In genomic region chr5:120456841-120457554, GRCm38 (mm10) we compare ENCODE assay signal across 15 mouse cellular contexts. TPM values are rescaled to one million over a fixed set of nuclear protein-coding genes. Genes with fewer than 3 reads are reported as not detected.
"Had no signal": no experiment of that assay in that cellular context is flagged by ENCODE, and none has a peak within 500 bp of the region (broad histone marks: within the 10 kb centered on the region; RNA-seq: fewer than 3 reads in every experiment).

No protein-coding gene starts in this region.

- H3K4me3 ChIP-seq: limb, embryonic 15.5 days; liver, embryonic 13.5 days; lung, embryonic 15.5 days had no signal

- H3K27ac ChIP-seq: limb, embryonic 15.5 days; liver, embryonic 13.5 days; lung, embryonic 15.5 days; macrophage; stomach, postnatal 0 days had no signal

- DNase-seq: layer of hippocampus, postnatal 36 days had no signal

- H3K4me1 ChIP-seq: limb, embryonic 15.5 days; lung, embryonic 15.5 days had no signal

- H3K4me2 ChIP-seq: limb, embryonic 15.5 days; liver, embryonic 13.5 days; lung, embryonic 15.5 days; midbrain, embryonic 11.5 days had no signal

- H3K9me3 ChIP-seq: limb, embryonic 15.5 days; liver, embryonic 13.5 days; lung, embryonic 15.5 days; megakaryocyte, embryonic 14.5 days had no signal

- H3K9ac ChIP-seq: limb, embryonic 15.5 days; liver, embryonic 13.5 days; liver, postnatal 0 days; lung, embryonic 15.5 days had no signal

- H3K36me3 ChIP-seq: limb, embryonic 15.5 days; liver, embryonic 13.5 days; lung, embryonic 15.5 days had no signal

RNA-seq across cellular contexts. Expression of gene Sdsl, which starts 15.6 kb away (rescaled TPM):
- total RNA-seq: neutrophil, adult 5-6 weeks had no signal
- polyA plus RNA-seq: macrophage had no signal

RNA-seq across cellular contexts. Expression of gene Sds, which starts 19.3 kb away (rescaled TPM):
- total RNA-seq: layer of hippocampus, postnatal 36 days; midbrain, postnatal 0 days; neutrophil, adult 5-6 weeks had no signal
- polyA plus RNA-seq: kidney, embryonic 16.5 days; limb, embryonic 11.5 days; liver, embryonic 13.5 days; lung, embryonic 15.5 days; macrophage; midbrain, embryonic 11.5 days; neural tube, embryonic 11.5 days; stomach, postnatal 0 days had no signal

RNA-seq across cellular contexts. Expression of gene Lhx5, which starts 25.5 kb away (rescaled TPM):
- total RNA-seq: layer of hippocampus, adult 18-20 months; neutrophil, adult 5-6 weeks had no signal
- polyA plus RNA-seq: kidney, embryonic 16.5 days; limb, embryonic 11.5 days; limb, embryonic 15.5 days; liver, embryonic 13.5 days; liver, postnatal 0 days; macrophage had no signal
